19 mouse cellular contexts compared by ENCODE assay signal in genomic region chr11:86681423-86681822, GRCm38 (mm10). TPM values are rescaled to one million over a fixed set of nuclear protein-coding genes. Genes with fewer than 3 reads are reported as not detected.
DNase-seq lines count a peak whose midpoint lies in the region; ATAC-seq and TF ChIP-seq lines count a peak whose summit lies in the region.
"Had no signal": no experiment of that assay in that cellular context is flagged by ENCODE, and none has a peak within 500 bp of the region (broad histone marks: within the 10 kb centered on the region; RNA-seq: fewer than 3 reads in every experiment).

No protein-coding gene starts in this region.

- intact Hi-C loops in gastrocnemius, adult 2 months (cut with DNase I), result loop anchor here (5.0 to 10.0 kb wide), 2 partner anchors 76 to 333 kb away; partner anchors contain the start of gene Cltc

- H3K4me3 ChIP-seq in gastrocnemius, adult 2 months, result peak overlapping the region; percentile 91
- no peak overlapping the region for H3K4me3 ChIP-seq in liver, adult 2 months (ENCODE audit: insufficient read depth, low read depth, low read length)
- peak overlapping the region; percentile 93 for H3K4me3 ChIP-seq in liver, embryonic 15.5 days (replicated peaks)
- no peak overlapping the region for H3K4me3 ChIP-seq in hindbrain, embryonic 13.5 days
- H3K4me3 ChIP-seq: embryonic facial prominence, embryonic 15.5 days; heart, embryonic 15.5 days; midbrain, embryonic 12.5 days had no signal

- ATAC-seq in liver, embryonic 15.5 days (ENCODE audit: insufficient read depth), result no peak
- ATAC-seq in hindbrain, embryonic 13.5 days (ENCODE audit: low FRiP score), result no peak
- ATAC-seq: forebrain, postnatal 0 days; inflammation-experienced regulatory T-cells, adult 6 months had no signal

- H3K4me2 ChIP-seq in liver, embryonic 15.5 days, result peak overlapping the region; percentile 76
- no peak overlapping the region for H3K4me2 ChIP-seq in hindbrain, embryonic 13.5 days
- H3K4me2 ChIP-seq: embryonic facial prominence, embryonic 15.5 days; hindbrain, embryonic 14.5 days; midbrain, embryonic 12.5 days had no signal

- H3K36me3 ChIP-seq in liver, adult 2 months (ENCODE audit: control insufficient read depth, insufficient read depth, low read length), result no peaks in the 10 kb centered on the region
- H3K36me3 ChIP-seq in liver, embryonic 15.5 days (replicated peaks), result peaks cover 15% of the 10 kb centered on the region
- no peaks in the 10 kb centered on the region for H3K36me3 ChIP-seq in hindbrain, embryonic 13.5 days
- H3K36me3 ChIP-seq: embryonic facial prominence, embryonic 15.5 days; heart, embryonic 15.5 days had no signal

- no peaks in the 10 kb centered on the region for H3K27me3 ChIP-seq in liver, adult 2 months (ENCODE audit: control insufficient read depth, insufficient read depth, low read length)
- no peaks in the 10 kb centered on the region for H3K27me3 ChIP-seq in liver, embryonic 15.5 days
- no peaks in the 10 kb centered on the region for H3K27me3 ChIP-seq in hindbrain, embryonic 13.5 days
- H3K27me3 ChIP-seq: embryonic facial prominence, embryonic 15.5 days; heart, embryonic 15.5 days; midbrain, embryonic 12.5 days had no signal

- no peak for DNase-seq in gastrocnemius, adult 2 months
- no peak for DNase-seq in gastrocnemius, postnatal 25 days
- peak; percentile 79 for DNase-seq in liver, adult 2 months (ENCODE audit: extremely low read depth, low read depth, low spot score)
- DNase-seq in liver, result no peak
- DNase-seq in left cerebral cortex, adult 9 months (ENCODE audit: low spot score in 2 of 2), result no peak
- DNase-seq: adrenal gland, postnatal 25 days; cerebellum, adult 9-11 months; forebrain, postnatal 0 days; gastrocnemius, postnatal 36 days; heart, postnatal 36 days; lung, adult 2 months; thymus, postnatal 14 days had no signal

- peaks cover 14% of the 10 kb centered on the region for H3K4me1 ChIP-seq in liver, adult 2 months (ENCODE audit: control insufficient read depth, insufficient read depth, low read length)
- H3K4me1 ChIP-seq in liver, embryonic 15.5 days (replicated peaks), result peaks cover 64% of the 10 kb centered on the region
- peaks cover 35% of the 10 kb centered on the region for H3K4me1 ChIP-seq in hindbrain, embryonic 13.5 days (replicated peaks)

- peaks cover 13% of the 10 kb centered on the region for H3K79me2 ChIP-seq in liver, adult 2 months (ENCODE audit: control insufficient read depth, insufficient read depth, low read length)

- no peak overlapping the region for H3K9ac ChIP-seq in liver, adult 2 months (ENCODE audit: low read depth, low read length)
- peak overlapping the region; percentile 94 for H3K9ac ChIP-seq in liver, embryonic 15.5 days
- H3K9ac ChIP-seq in hindbrain, embryonic 13.5 days, result no peak overlapping the region
- H3K9ac ChIP-seq: embryonic facial prominence, embryonic 15.5 days; forebrain, postnatal 0 days; hindbrain, embryonic 14.5 days; midbrain, embryonic 12.5 days had no signal

- TF ChIP-seq CTCF in gastrocnemius, adult 2 months (IDR thresholded peaks at IDR 0.05), result no peak
- TF ChIP-seq CTCF in liver, adult 2 months (IDR thresholded peaks at IDR 0.05; ENCODE audit: low read depth, low read length), result no peak

- no peak for TF ChIP-seq POLR2A in liver, adult 2 months (IDR thresholded peaks at IDR 0.05; ENCODE audit: extremely low read depth, insufficient read depth, low read length)

- WGBS in liver, adult 2 months, result 20% methylated on average over 3 of the region's 3 CpGs
- 55% methylated on average over 3 of the region's 3 CpGs for WGBS in liver, embryonic 15.5 days (ENCODE audit: insufficient replicate concordance)
- WGBS in hindbrain, embryonic 13.5 days, result 95% methylated on average over 3 of the region's 3 CpGs

- H3K9me3 ChIP-seq in liver, embryonic 15.5 days (replicated peaks), result no peaks in the 10 kb centered on the region
- H3K9me3 ChIP-seq in hindbrain, embryonic 13.5 days, result no peaks in the 10 kb centered on the region
- H3K9me3 ChIP-seq: embryonic facial prominence, embryonic 15.5 days; heart, embryonic 15.5 days; midbrain, embryonic 12.5 days had no signal

- H3K27ac ChIP-seq in gastrocnemius, adult 2 months, result peak overlapping the region; percentile 99; the same call in 1 of the 2 replicates
- H3K27ac ChIP-seq in liver, adult 2 months (replicated peaks; ENCODE audit: insufficient read depth, low read depth, low read length), result peak overlapping the region; percentile 75
- H3K27ac ChIP-seq in liver, embryonic 15.5 days (replicated peaks), result peak overlapping the region; percentile 96; the same call in 1 of the 2 replicates
- H3K27ac ChIP-seq in hindbrain, embryonic 13.5 days, result no peak overlapping the region
- H3K27ac ChIP-seq: embryonic facial prominence, embryonic 15.5 days; heart, embryonic 15.5 days; hindbrain, embryonic 14.5 days; midbrain, embryonic 12.5 days had no signal

RNA-seq across cellular contexts. Expression of gene Vmp1, which starts 2.2 kb away (rescaled TPM):
- 100 to 1,000 TPM in 1 of 2 experiments, 10 to 100 TPM in 1; 84.0 to 115 TPM for total RNA-seq in gastrocnemius, adult 2 months (2021)
- 10 to 100 TPM; 83.0 to 89.8 TPM for total RNA-seq in gastrocnemius, postnatal 25 days (2021)
- total RNA-seq in liver, adult 2 months (2014; rRNA removed), result 91.9 and 93.6 TPM in 2 replicates
- 37.8 and 43.6 TPM in 2 replicates for polyA plus RNA-seq in liver, adult 2 months (2012; rRNA removed)
- 80.8 and 81.0 TPM in 2 replicates for polyA plus RNA-seq in liver, embryonic 15.5 days (2015; fragmentation: Nextera tagmentation; extraction: Ambion mirVana)
- polyA plus RNA-seq in hindbrain, embryonic 13.5 days (2015; fragmentation: Nextera tagmentation; extraction: Ambion mirVana), result 106 and 109 TPM in 2 replicates

RNA-seq across cellular contexts. Expression of gene Ptrh2, which starts 2.4 kb away (rescaled TPM):
- total RNA-seq in gastrocnemius, adult 2 months (2021), result 1 to 10 TPM; 6.0 to 7.9 TPM
- 1 to 10 TPM; 5.1 to 5.3 TPM for total RNA-seq in gastrocnemius, postnatal 25 days (2021)
- total RNA-seq in liver, adult 2 months (2014; rRNA removed), result 8.1 and 9.2 TPM in 2 replicates
- polyA plus RNA-seq in liver, adult 2 months (2012; rRNA removed), result 5.0 and 5.2 TPM in 2 replicates
- polyA plus RNA-seq in liver, embryonic 15.5 days (2015; fragmentation: Nextera tagmentation; extraction: Ambion mirVana), result 14.3 and 15.0 TPM in 2 replicates
- 32.9 and 34.3 TPM in 2 replicates for polyA plus RNA-seq in hindbrain, embryonic 13.5 days (2015; fragmentation: Nextera tagmentation; extraction: Ambion mirVana)

Comparison
In these comparisons a context has a peak if more than half of its experiments do, and no peak if none do; other contexts are left out.
1. H3K4me3 ChIP-seq: peak in gastrocnemius, adult 2 months (single experiment) and liver, embryonic 15.5 days (single experiment); none in liver, adult 2 months (single experiment) and hindbrain, embryonic 13.5 days (single experiment).